Mouse (Mus musculus): ENCODE data around the gene Htt.

- TF ChIP-seq EP300 (IDR thresholded peaks at IDR 0.05) (no peak), CTCF (IDR thresholded peaks at IDR 0.05) (peak; percentile 65)
Measured at GRCm38 (mm10) chr5:34885250-34885649, 123.7 kb downstream of the Htt start.

Data from lung, postnatal 0 days (tissue).